Mouse (Mus musculus) mesoderm, embryonic 11.5 days (tissue): ENCODE measurements around the gene Gm5269.

Experiments
- DNase-seq: peaks from one replicate; pipeline ENCODE4 v3.0.0-alpha.2; 2012; ENCODE audit warnings: low read depth, low spot score

The Gm5269 gene

GRCm38 (mm10) chr1:45890173-45890572, at the start of gene Gm5269:
TSS of gene Gm5269 (minus strand) at chr1:45890273.
- DNase-seq = no peak

- DNase-seq = no peak
Observed at GRCm38 (mm10) chr1:45931127-45931526, 41.1 kb upstream of the Gm5269 start.

- no peak for DNase-seq
Observed at GRCm38 (mm10) chr1:45926911-45927310, 36.8 kb upstream of the Gm5269 start.

GRCm38 (mm10) chr1:45926393-45926763, 36.3 kb upstream of the Gm5269 start, which contains the start of gene Slc40a1:
TSS of gene Slc40a1 (minus strand) at chr1:45926523.
- no peak for DNase-seq

- DNase-seq = peak; percentile 80
Observed at GRCm38 (mm10) chr1:45925500-45926392, 35.7 kb upstream of the Gm5269 start.

GRCm38 (mm10) chr1:45925131-45925499, 35.0 kb upstream of the Gm5269 start:
- peak; percentile 23 for DNase-seq

- no peak for DNase-seq
Observed at GRCm38 (mm10) chr1:45924516-45924915, 34.4 kb upstream of the Gm5269 start.

GRCm38 (mm10) chr1:45923306-45923705, 33.2 kb upstream of the Gm5269 start:
- DNase-seq = no peak

GRCm38 (mm10) chr1:45920703-45921102, 30.6 kb upstream of the Gm5269 start:
- DNase-seq = no peak

GRCm38 (mm10) chr1:45919752-45920151, 29.7 kb upstream of the Gm5269 start:
- no peak for DNase-seq

GRCm38 (mm10) chr1:45917136-45917803, 27.2 kb upstream of the Gm5269 start:
- no peak for DNase-seq

GRCm38 (mm10) chr1:45916174-45916573, 26.1 kb upstream of the Gm5269 start:
- DNase-seq = no peak

GRCm38 (mm10) chr1:45914236-45914635, 24.2 kb upstream of the Gm5269 start:
- no peak for DNase-seq

GRCm38 (mm10) chr1:45905107-45905821, 15.2 kb upstream of the Gm5269 start:
- peak; percentile 74 for DNase-seq

GRCm38 (mm10) chr1:45904161-45904560, 14.1 kb upstream of the Gm5269 start:
- DNase-seq = no peak

- no peak for DNase-seq
Observed at GRCm38 (mm10) chr1:45898044-45898443, 8.0 kb upstream of the Gm5269 start.

- no peak for DNase-seq
Observed at GRCm38 (mm10) chr1:45894168-45894912, 4.3 kb upstream of the Gm5269 start.

- no peak for DNase-seq
Observed at GRCm38 (mm10) chr1:45891986-45892385, 1.9 kb upstream of the Gm5269 start.

GRCm38 (mm10) chr1:45886800-45887199, 3.3 kb downstream of the Gm5269 start:
- DNase-seq = no peak

GRCm38 (mm10) chr1:45883378-45883777, 6.7 kb downstream of the Gm5269 start:
- DNase-seq = no peak

GRCm38 (mm10) chr1:45882076-45882475, 8.0 kb downstream of the Gm5269 start:
- no peak for DNase-seq
